Mouse (Mus musculus): ENCODE data around the gene Pak1. TPM values are rescaled to one million over a fixed set of nuclear protein-coding genes. Genes with fewer than 3 reads are reported as not detected.
A peak's percentile ranks its signal among the peaks of the same experiment; 100 is the strongest.

Gene Pak1
- polyA plus RNA-seq (2015; fragmentation: Nextera tagmentation; extraction: Ambion mirVana), result 9.3 and 9.5 TPM in 2 replicates

DNA sequence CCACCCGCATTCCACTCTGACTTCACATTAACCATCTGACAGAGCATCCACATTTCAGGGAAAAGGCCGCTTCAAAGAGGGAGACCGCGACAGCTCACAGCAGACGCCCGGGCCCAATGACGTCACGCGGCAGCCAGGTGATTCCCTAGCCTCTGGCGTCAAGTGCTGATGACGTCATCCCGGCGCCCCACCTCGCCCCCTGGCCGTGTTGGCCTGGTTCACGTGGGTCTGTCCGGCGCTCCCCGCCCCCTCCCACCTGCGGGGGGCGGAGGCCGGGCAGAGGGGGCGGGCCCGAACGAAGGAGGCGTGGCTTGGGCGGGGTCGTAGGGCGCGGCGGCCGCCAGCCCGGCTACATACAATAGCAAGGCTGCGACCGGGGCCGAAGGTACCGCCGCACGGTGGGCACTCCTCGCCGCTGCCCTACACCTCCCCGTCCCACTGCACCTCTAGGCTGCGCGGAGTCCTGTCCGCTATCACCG lies at the start of gene Pak1:
Gene Pak1 (plus strand): TSS at position 352 of the 479 bp plus-strand sequence.
- peak within 1 kb of the TSS; percentile 49 for H3K9ac ChIP-seq
- no peaks in the 10 kb centered on the region for H3K9me3 ChIP-seq (replicated peaks)
- peak within 1 kb of the TSS; percentile 67 for H3K4me3 ChIP-seq (replicated peaks)
- peaks cover 85% of the 10 kb centered on the region for H3K27me3 ChIP-seq
- peak within 1 kb of the TSS; percentile 94 for H3K4me2 ChIP-seq
- ATAC-seq (ENCODE audit: insufficient read depth), result peak; percentile 78
- no peak within 1 kb of the TSS for H3K27ac ChIP-seq (replicated peaks)
- WGBS (ENCODE audit: insufficient replicate concordance), result under 1% methylated on average over 46 of the region's 46 CpGs
- no peaks in the 10 kb centered on the region for H3K36me3 ChIP-seq (replicated peaks)
- peaks cover 14% of the 10 kb centered on the region for H3K4me1 ChIP-seq (replicated peaks)

DNA sequence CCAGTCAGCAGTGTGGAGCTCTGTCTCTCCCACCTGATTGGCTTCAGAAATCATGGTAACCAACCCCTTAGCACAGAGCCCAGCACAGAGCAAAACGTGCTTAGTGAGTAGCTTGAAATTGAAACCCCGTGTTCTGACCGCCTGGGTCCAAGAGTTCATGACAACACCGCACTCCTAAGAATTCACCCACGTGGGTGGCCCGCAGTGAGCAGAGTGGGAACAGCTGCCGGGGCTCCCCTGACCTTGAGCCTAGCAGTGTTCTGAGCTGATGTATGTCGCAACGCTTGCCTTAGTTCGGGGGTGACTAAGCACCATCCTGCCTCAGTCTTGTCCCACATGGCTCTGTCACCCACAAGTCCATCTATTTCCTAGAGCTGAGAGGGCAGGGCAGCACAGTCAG lies 47.4 kb upstream of the Pak1 start:
- WGBS (ENCODE audit: insufficient replicate concordance), result 62% methylated on average over 10 of the region's 10 CpGs
- peak overlapping the region; percentile 58 for H3K27ac ChIP-seq (replicated peaks)
- peaks cover 65% of the 10 kb centered on the region for H3K4me1 ChIP-seq (replicated peaks)
- no peak overlapping the region for H3K4me2 ChIP-seq
- peak; percentile 25 for ATAC-seq (ENCODE audit: insufficient read depth)
- H3K36me3 ChIP-seq (replicated peaks), result no peaks in the 10 kb centered on the region
- no peak overlapping the region for H3K9ac ChIP-seq
- H3K27me3 ChIP-seq, result no peaks in the 10 kb centered on the region
- no peaks in the 10 kb centered on the region for H3K9me3 ChIP-seq (replicated peaks)
- H3K4me3 ChIP-seq (replicated peaks), result no peak overlapping the region

- no peak overlapping the region for H3K9ac ChIP-seq
- ATAC-seq (ENCODE audit: insufficient read depth), result no peak
- 8% methylated on average over 1 of the region's 1 CpGs for WGBS (ENCODE audit: insufficient replicate concordance)
- H3K4me2 ChIP-seq, result no peak overlapping the region
- no peaks in the 10 kb centered on the region for H3K36me3 ChIP-seq (replicated peaks)
- no peaks in the 10 kb centered on the region for H3K27me3 ChIP-seq
- H3K4me3 ChIP-seq (replicated peaks), result no peak overlapping the region
- H3K4me1 ChIP-seq (replicated peaks), result peaks cover 67% of the 10 kb centered on the region
- peak overlapping the region; percentile 58; the same call in 1 of the 2 replicates for H3K27ac ChIP-seq (replicated peaks)
- no peaks in the 10 kb centered on the region for H3K9me3 ChIP-seq (replicated peaks)
Observed at GRCm38 (mm10) chr7:97741756-97742291, 46.5 kb upstream of the Pak1 start.

DNA sequence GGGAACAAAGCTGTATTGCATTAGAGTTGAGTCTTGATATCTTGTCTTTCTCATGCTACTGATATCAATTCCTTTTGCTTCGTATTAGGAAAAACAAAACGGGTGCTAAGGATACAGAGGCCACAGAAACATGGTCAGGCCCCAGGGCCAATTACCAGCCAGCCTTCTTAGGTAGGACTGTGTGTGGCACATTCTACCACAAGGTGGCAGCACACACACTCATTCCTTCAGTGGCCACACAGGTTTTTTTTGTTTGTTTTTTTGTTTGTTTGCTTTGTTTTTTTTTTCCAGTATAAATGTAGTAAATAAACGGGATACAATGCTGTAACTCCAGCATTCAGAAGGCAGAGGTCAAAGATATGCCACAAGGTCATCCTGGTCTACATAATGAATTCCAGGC lies 43.0 kb upstream of the Pak1 start:
- no peak for ATAC-seq (ENCODE audit: insufficient read depth)
- no peaks in the 10 kb centered on the region for H3K9me3 ChIP-seq (replicated peaks)
- H3K4me3 ChIP-seq (replicated peaks), result no peak overlapping the region
- no peak overlapping the region for H3K4me2 ChIP-seq
- H3K27me3 ChIP-seq, result no peaks in the 10 kb centered on the region
- H3K36me3 ChIP-seq (replicated peaks), result no peaks in the 10 kb centered on the region
- peaks cover 74% of the 10 kb centered on the region for H3K4me1 ChIP-seq (replicated peaks)
- H3K27ac ChIP-seq (replicated peaks), result no peak overlapping the region; the same call in 1 of the 2 replicates
- WGBS (ENCODE audit: insufficient replicate concordance), result 4% methylated on average over 3 of the region's 3 CpGs
- no peak overlapping the region for H3K9ac ChIP-seq

DNA sequence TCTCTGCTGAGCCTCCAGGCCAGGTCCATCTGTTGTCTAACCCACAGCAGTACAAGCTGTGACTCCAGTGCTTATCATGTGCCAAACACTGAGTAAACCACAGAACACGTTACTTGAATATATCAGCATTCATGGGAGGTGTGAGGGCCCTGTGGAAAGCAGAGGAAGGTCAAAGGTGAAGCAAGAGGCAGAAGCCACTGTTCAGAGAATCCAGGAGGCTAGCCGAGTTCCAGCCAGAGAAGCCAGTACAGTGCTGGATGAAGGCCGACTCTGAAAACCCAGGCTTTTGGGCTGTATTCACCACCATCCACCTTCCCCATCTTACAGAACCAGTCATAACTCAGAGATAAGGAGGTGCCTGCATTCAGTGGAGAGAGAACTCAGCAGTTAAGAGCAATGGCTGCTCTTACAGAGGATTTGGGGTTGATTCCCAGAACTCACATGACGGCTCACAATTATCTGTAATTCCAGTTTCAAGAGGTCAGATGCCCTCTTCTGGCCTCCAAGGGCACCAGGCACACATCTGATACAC lies 41.1 kb upstream of the Pak1 start:
- Histone ChIP-seq H3K27me3 (no peaks in the 10 kb centered on the region), H3K9me3 (replicated peaks) (no peaks in the 10 kb centered on the region), H3K4me2 (peak overlapping the region; percentile 78), H3K9ac (no peak overlapping the region), H3K4me1 (replicated peaks) (peaks cover 54% of the 10 kb centered on the region), H3K27ac (replicated peaks) (peak overlapping the region; percentile 94), H3K36me3 (replicated peaks) (no peaks in the 10 kb centered on the region), H3K4me3 (replicated peaks) (no peak overlapping the region)
- 19% methylated on average over 4 of the region's 4 CpGs for WGBS (ENCODE audit: insufficient replicate concordance)
- peak; percentile 88 for ATAC-seq (ENCODE audit: insufficient read depth)

- Histone ChIP-seq H3K27ac (replicated peaks) (peak overlapping the region; percentile 94), H3K9ac (peak overlapping the region; percentile 33; the same call in 1 of the 2 replicates), H3K4me1 (replicated peaks) (peaks cover 49% of the 10 kb centered on the region), H3K9me3 (replicated peaks) (no peaks in the 10 kb centered on the region), H3K4me2 (peak overlapping the region; percentile 78), H3K27me3 (no peaks in the 10 kb centered on the region), H3K4me3 (replicated peaks) (peak overlapping the region; percentile 49), H3K36me3 (replicated peaks) (no peaks in the 10 kb centered on the region)
- ATAC-seq (ENCODE audit: insufficient read depth), result 0 out of 2 replicates have a peak, but pooled peaks have one; percentile 29
- 21% methylated on average over 28 of the region's 28 CpGs for WGBS (ENCODE audit: insufficient replicate concordance)
Observed at GRCm38 (mm10) chr7:97747787-97748497, 40.4 kb upstream of the Pak1 start.

DNA sequence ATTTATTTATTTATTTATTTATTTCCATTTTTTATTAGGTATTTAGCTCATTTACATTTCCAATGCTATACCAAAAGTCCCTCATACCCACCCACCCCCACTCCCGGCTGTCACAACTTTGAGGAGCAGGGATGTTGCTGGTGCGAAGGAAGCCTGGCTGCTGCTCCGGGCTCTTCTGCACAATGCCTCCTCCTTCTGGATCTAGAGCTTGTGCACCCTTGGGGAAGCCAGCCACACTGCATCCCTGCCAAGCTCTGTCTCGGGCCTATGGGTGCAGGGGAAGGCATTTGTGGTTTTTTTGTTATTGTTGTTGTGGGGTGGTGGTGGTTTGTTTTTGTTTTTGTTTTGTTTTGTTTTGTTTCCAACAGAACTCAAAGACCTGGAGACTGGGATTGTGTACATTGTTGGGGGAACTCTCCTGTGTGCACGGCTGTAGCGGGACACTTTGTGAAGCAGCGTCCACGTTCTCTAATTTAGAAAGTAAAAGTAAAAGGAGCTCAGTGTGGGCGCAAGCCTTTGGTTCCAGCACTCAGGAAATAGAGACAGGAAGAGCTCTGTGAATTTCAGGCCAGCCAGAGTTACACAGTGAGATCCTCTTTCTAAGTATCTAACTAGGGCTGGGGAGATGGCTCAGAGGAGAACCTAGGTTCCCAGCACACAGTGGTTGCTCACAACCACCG lies 39.7 kb upstream of the Pak1 start:
- ATAC-seq (ENCODE audit: insufficient read depth), result peak; percentile 14
- peak overlapping the region; percentile 78 for H3K4me2 ChIP-seq
- H3K9me3 ChIP-seq (replicated peaks), result no peaks in the 10 kb centered on the region
- H3K9ac ChIP-seq, result peak overlapping the region; percentile 29
- H3K27ac ChIP-seq (replicated peaks), result peak overlapping the region; percentile 77
- H3K27me3 ChIP-seq, result no peaks in the 10 kb centered on the region
- no peaks in the 10 kb centered on the region for H3K36me3 ChIP-seq (replicated peaks)
- 16% methylated on average over 10 of the region's 10 CpGs for WGBS (ENCODE audit: insufficient replicate concordance)
- peak overlapping the region; percentile 49 for H3K4me3 ChIP-seq (replicated peaks)
- peaks cover 49% of the 10 kb centered on the region for H3K4me1 ChIP-seq (replicated peaks)

DNA sequence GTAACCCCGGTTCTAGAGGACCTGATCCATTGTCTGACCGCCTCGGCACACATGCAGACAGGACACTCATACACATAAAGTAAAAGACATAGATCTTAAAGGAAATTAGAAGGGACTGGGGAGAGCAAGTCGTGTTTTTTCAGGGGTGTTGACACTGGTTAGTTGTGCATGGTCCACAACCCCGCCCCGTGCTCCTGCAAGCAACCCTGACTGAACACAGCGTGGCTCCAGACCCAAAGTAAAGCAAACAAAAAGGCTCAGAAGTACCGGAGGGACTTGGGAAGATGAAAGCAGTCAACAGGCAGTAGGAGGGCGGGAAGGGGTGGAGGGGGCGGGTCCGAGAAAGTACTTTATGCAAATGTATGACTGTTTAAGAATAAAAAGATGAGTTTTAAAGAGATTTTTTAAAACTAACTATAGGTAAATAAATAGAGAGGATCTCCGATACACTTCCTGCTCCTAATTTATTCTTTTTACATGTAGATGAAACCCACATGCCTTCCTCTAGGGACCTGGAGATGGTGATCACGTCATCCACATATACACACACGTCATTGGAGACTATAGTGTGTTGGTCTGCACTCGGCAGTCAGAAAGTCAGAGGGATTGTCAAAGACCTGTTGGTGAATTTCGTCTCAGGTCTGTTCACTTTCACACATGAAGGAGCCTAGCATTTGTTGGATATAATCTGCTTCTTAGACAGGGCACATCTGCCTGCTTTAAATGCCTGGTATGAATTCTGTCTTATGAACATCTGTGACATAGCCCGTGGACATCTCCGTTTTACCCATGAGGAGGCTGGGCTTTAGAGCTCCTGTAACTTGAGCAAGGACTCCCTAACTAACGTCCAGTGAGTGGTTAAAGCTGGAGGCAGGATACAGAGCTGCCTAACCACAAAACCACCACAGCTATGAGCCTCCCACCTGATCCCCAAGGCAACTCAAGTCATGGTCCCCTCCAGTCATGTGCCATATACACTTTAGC lies 38.8 kb upstream of the Pak1 start:
- peaks cover 49% of the 10 kb centered on the region for H3K4me1 ChIP-seq (replicated peaks)
- no peaks in the 10 kb centered on the region for H3K9me3 ChIP-seq (replicated peaks)
- no peaks in the 10 kb centered on the region for H3K36me3 ChIP-seq (replicated peaks)
- H3K9ac ChIP-seq, result peak overlapping the region; percentile 29
- no peaks in the 10 kb centered on the region for H3K27me3 ChIP-seq
- peak; percentile 41 for ATAC-seq (ENCODE audit: insufficient read depth)
- peak overlapping the region; percentile 78 for H3K4me2 ChIP-seq
- WGBS (ENCODE audit: insufficient replicate concordance), result 6% methylated on average over 19 of the region's 19 CpGs
- peak overlapping the region; percentile 77 for H3K27ac ChIP-seq (replicated peaks)
- H3K4me3 ChIP-seq (replicated peaks), result peak overlapping the region; percentile 49

- Histone ChIP-seq H3K4me1 (replicated peaks) (no peaks in the 10 kb centered on the region), H3K27ac (replicated peaks) (peak overlapping the region; percentile 6; the same call in 1 of the 2 replicates), H3K9me3 (replicated peaks) (no peaks in the 10 kb centered on the region), H3K4me2 (peak overlapping the region; percentile 21), H3K27me3 (no peaks in the 10 kb centered on the region), H3K9ac (no peak overlapping the region), H3K36me3 (replicated peaks) (no peaks in the 10 kb centered on the region), H3K4me3 (replicated peaks) (no peak overlapping the region)
- WGBS (ENCODE audit: insufficient replicate concordance), result 55% methylated on average over 18 of the region's 18 CpGs
- no peak for ATAC-seq (ENCODE audit: insufficient read depth)
Observed at GRCm38 (mm10) chr7:97756967-97757881, 31.1 kb upstream of the Pak1 start.
